Comparison of ENCODE assay signal across 10 mouse cellular contexts in the genomic region with DNA sequence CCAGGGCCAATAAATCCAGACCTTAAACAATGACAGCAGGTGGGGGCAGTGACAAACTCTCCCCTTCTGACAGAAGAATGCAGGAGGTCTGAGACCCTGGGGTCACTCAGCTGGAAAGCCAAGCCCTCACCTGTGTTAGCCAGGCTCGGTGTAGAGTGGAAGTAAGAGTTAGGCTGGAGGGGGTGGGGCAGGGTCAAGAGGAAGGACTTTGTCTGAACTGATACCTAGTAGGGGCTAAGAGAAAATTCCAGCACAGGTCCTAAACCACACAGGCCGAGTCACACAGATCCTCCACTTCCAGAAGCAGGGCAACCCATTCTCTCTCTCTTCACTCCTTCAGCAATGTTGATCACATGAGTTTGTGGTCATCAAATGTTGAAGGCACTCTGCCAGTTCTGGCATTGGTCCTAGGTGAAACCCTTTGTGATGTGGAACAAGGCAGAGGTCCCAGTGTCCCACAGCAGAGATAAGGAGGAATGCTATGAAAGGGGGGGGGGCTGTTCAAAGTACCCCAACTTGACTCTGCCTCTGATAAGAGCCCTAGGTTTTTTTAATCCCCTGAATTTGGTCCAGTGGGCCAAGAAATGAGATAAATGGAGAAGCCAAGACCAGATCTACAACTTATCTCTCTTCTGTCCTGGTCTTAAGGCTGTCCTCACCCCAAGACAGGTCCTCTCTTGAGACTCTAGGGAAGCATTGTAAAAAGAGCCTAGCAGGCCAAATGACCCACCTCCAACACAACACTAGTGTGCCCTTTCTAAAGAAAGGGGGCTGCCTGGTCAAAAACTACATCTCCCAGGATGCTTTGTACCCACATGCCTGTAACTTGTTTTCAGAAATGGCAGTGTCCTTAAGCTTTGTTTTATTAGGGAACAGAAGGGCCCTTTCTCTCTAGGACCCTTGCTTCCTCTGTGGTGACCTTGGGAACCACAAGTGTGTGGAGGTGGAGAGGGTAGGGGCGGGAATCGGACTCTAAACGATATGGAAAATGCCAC.
A peak's percentile ranks its signal among the peaks of the same experiment; 100 is the strongest.
DNase-seq lines count a peak whose midpoint lies in the region; ATAC-seq and TF ChIP-seq lines count a peak whose summit lies in the region.
"Had no signal": no experiment of that assay in that cellular context is flagged by ENCODE, and none has a peak within 500 bp of the region (broad histone marks: within the 10 kb centered on the region; RNA-seq: fewer than 3 reads in every experiment).

No protein-coding gene starts in this region.

- peak overlapping the region; percentile 59; the same call in 1 of the 2 replicates for H3K27ac ChIP-seq in lung, embryonic 14.5 days (ENCODE audit: low read depth)
- peak overlapping the region; percentile 16; the same call in 1 of the 2 replicates for H3K27ac ChIP-seq in embryonic facial prominence, embryonic 13.5 days
- no peak overlapping the region for H3K27ac ChIP-seq in liver, postnatal 0 days (ENCODE audit: low read depth)
- H3K27ac ChIP-seq: macrophage had no signal

- no peak for TF ChIP-seq CTCF in lung, embryonic 14.5 days (IDR thresholded peaks at IDR 0.05; ENCODE audit: low read depth)
- TF ChIP-seq CTCF in liver, postnatal 0 days (IDR thresholded peaks at IDR 0.05; ENCODE audit: low read depth) = no peak

- H3K27me3 ChIP-seq in lung, embryonic 14.5 days (ENCODE audit: insufficient read depth, low read length) = no peaks in the 10 kb centered on the region
- no peaks in the 10 kb centered on the region for H3K27me3 ChIP-seq in embryonic facial prominence, embryonic 13.5 days
- no peaks in the 10 kb centered on the region for H3K27me3 ChIP-seq in liver, postnatal 0 days (ENCODE audit: insufficient read depth, low read length)

- H3K4me2 ChIP-seq in lung, embryonic 14.5 days = no peak overlapping the region
- H3K4me2 ChIP-seq in embryonic facial prominence, embryonic 13.5 days = no peak overlapping the region
- no peak overlapping the region for H3K4me2 ChIP-seq in liver, postnatal 0 days (ENCODE audit: low read depth, low read length)

- TF ChIP-seq EP300 in liver, postnatal 0 days (IDR thresholded peaks at IDR 0.05; ENCODE audit: low read depth) = no peak

- no peaks in the 10 kb centered on the region for H3K9me3 ChIP-seq in lung, embryonic 14.5 days (ENCODE audit: low read depth, low read length)
- no peaks in the 10 kb centered on the region for H3K9me3 ChIP-seq in embryonic facial prominence, embryonic 13.5 days
- no peaks in the 10 kb centered on the region for H3K9me3 ChIP-seq in liver, postnatal 0 days (ENCODE audit: low read length)

- peak; percentile 15; the same call in 1 of the 2 replicates for ATAC-seq in lung, embryonic 14.5 days (ENCODE audit: insufficient read depth)
- no peak for ATAC-seq in embryonic facial prominence, embryonic 13.5 days (ENCODE audit: insufficient number of reproducible peaks, insufficient read depth, low FRiP score, low TSS enrichment, low read depth)
- peak; percentile 12; the same call in 1 of the 2 replicates for ATAC-seq in liver, postnatal 0 days
- ATAC-seq: forebrain, postnatal 0 days had no signal

- 0 out of 2 replicates have a peak, but pooled peaks cover 11% of the 10 kb centered on the region for H3K4me1 ChIP-seq in lung, embryonic 14.5 days (ENCODE audit: insufficient read depth)
- peaks cover 15% of the 10 kb centered on the region for H3K4me1 ChIP-seq in embryonic facial prominence, embryonic 13.5 days
- peaks cover 4% of the 10 kb centered on the region; the same call in 1 of the 2 replicates for H3K4me1 ChIP-seq in liver, postnatal 0 days (ENCODE audit: insufficient read depth)

- no peak for DNase-seq in lung, embryonic 14.5 days
- no peak for DNase-seq in lung, postnatal 25 days (ENCODE audit: low spot score)
- peak; percentile 64 to 66 for DNase-seq in heart, postnatal 36 days
- no peak for DNase-seq in liver, postnatal 0 days
- DNase-seq in retina, postnatal 1 day = no peak
- no peak for DNase-seq in spleen, postnatal 36 days (ENCODE audit: low spot score in 2 of 2)
- DNase-seq in spleen, postnatal 10 days (ENCODE audit: low spot score in 2 of 2) = no peak
- DNase-seq: forebrain, postnatal 0 days had no signal

- H3K9ac ChIP-seq in lung, embryonic 14.5 days = no peak overlapping the region
- H3K9ac ChIP-seq in embryonic facial prominence, embryonic 13.5 days = no peak overlapping the region
- no peak overlapping the region for H3K9ac ChIP-seq in liver, postnatal 0 days (replicated peaks)
- H3K9ac ChIP-seq: forebrain, postnatal 0 days had no signal

- H3K4me3 ChIP-seq in lung, embryonic 14.5 days (ENCODE audit: low read depth, low read length) = no peak overlapping the region
- no peak overlapping the region for H3K4me3 ChIP-seq in embryonic facial prominence, embryonic 13.5 days
- H3K4me3 ChIP-seq in liver, postnatal 0 days (ENCODE audit: low read depth, low read length) = no peak overlapping the region

- no peaks in the 10 kb centered on the region for H3K36me3 ChIP-seq in lung, embryonic 14.5 days (ENCODE audit: insufficient read depth)
- no peaks in the 10 kb centered on the region for H3K36me3 ChIP-seq in embryonic facial prominence, embryonic 13.5 days
- no peaks in the 10 kb centered on the region for H3K36me3 ChIP-seq in liver, postnatal 0 days (replicated peaks; ENCODE audit: insufficient read depth, low read length)

- 46% methylated on average over 5 of the region's 5 CpGs for WGBS in lung, embryonic 14.5 days
- 71% methylated on average over 5 of the region's 5 CpGs for WGBS in embryonic facial prominence, embryonic 13.5 days
- 55% methylated on average over 5 of the region's 5 CpGs for WGBS in liver, postnatal 0 days (ENCODE audit: insufficient replicate concordance)

- intact Hi-C loops in heart, postnatal 36 days (cut with DNase I) = loop anchor here (10.0 kb wide), 1 partner anchor 128 kb away; no protein-coding TSS in a partner anchor

Comparison
In these comparisons a context has a peak if more than half of its experiments do, and no peak if none do; other contexts are left out.
1. DNase-seq: peak in heart, postnatal 36 days (2 of 2); none in lung, embryonic 14.5 days (single experiment), lung, postnatal 25 days (single experiment), liver, postnatal 0 days (single experiment), retina, postnatal 1 day (single experiment), spleen, postnatal 36 days (0 of 2) and spleen, postnatal 10 days (0 of 2).